Comparison of ENCODE assay signal across 16 mouse cellular contexts in genomic region chr1:51628137-51628793, GRCm38 (mm10).
DNase-seq lines count a peak whose midpoint lies in the region; ATAC-seq and TF ChIP-seq lines count a peak whose summit lies in the region.
"Had no signal": no experiment of that assay in that cellular context is flagged by ENCODE, and none has a peak within 500 bp of the region (broad histone marks: within the 10 kb centered on the region; RNA-seq: fewer than 3 reads in every experiment).

No protein-coding gene starts in this region.

- peak; percentile 18 for DNase-seq in layer of hippocampus, adult 11-12 months (ENCODE audit: low spot score)
- DNase-seq in layer of hippocampus, postnatal 10 days (ENCODE audit: low spot score in 2 of 2) = no peak
- DNase-seq in adipocyte (ENCODE audit: low spot score) = peak; percentile 29
- DNase-seq in brain, embryonic 14.5 days (ENCODE audit: low read depth) = peak; percentile 66
- DNase-seq in kidney, postnatal 10 days = no peak
- DNase-seq: adrenal gland, adult 2 months; cerebellum, adult 2 months; heart, adult 18-20 months; kidney, postnatal 25 days; thymus, adult 18-20 months had no signal

- TF ChIP-seq POLR2A in brain, embryonic 14.5 days (IDR thresholded peaks at IDR 0.05; ENCODE audit: borderline replicate concordance, extremely low read depth, insufficient read depth, insufficient read length, poor library complexity, severe bottlenecking) = no peak

- H3K4me3 ChIP-seq in midbrain, embryonic 15.5 days = no peak overlapping the region
- no peak overlapping the region for H3K4me3 ChIP-seq in kidney, embryonic 16.5 days (ENCODE audit: low read length)
- H3K4me3 ChIP-seq: hindbrain, embryonic 13.5 days; megakaryocyte, embryonic 14.5 days had no signal

- no peak overlapping the region for H3K4me2 ChIP-seq in midbrain, embryonic 15.5 days
- H3K4me2 ChIP-seq in kidney, embryonic 16.5 days (replicated peaks; ENCODE audit: low read depth, low read length) = no peak overlapping the region
- H3K4me2 ChIP-seq: hindbrain, embryonic 13.5 days had no signal

- WGBS in midbrain, embryonic 15.5 days = 36% methylated on average over 5 of the region's 5 CpGs
- 37% methylated on average over 5 of the region's 5 CpGs for WGBS in kidney, embryonic 16.5 days

- H3K4me1 ChIP-seq in midbrain, embryonic 15.5 days = 0 out of 2 replicates have a peak, but pooled peaks cover 5% of the 10 kb centered on the region
- peaks cover 7% of the 10 kb centered on the region; the same call in 1 of the 2 replicates for H3K4me1 ChIP-seq in kidney, embryonic 16.5 days (ENCODE audit: insufficient read depth, low read length)
- H3K4me1 ChIP-seq: hindbrain, embryonic 13.5 days; megakaryocyte, embryonic 14.5 days had no signal

- no peaks in the 10 kb centered on the region for H3K9me3 ChIP-seq in midbrain, embryonic 15.5 days
- H3K9me3 ChIP-seq in kidney, embryonic 16.5 days (ENCODE audit: low read length) = no peaks in the 10 kb centered on the region
- H3K9me3 ChIP-seq: G1E; hindbrain, embryonic 13.5 days; megakaryocyte, embryonic 14.5 days had no signal

- H3K9ac ChIP-seq in midbrain, embryonic 15.5 days = no peak overlapping the region
- no peak overlapping the region for H3K9ac ChIP-seq in kidney, embryonic 16.5 days (replicated peaks; ENCODE audit: low read length)
- H3K9ac ChIP-seq: hindbrain, embryonic 13.5 days had no signal

- H3K36me3 ChIP-seq in midbrain, embryonic 15.5 days (replicated peaks) = no peaks in the 10 kb centered on the region
- no peaks in the 10 kb centered on the region for H3K36me3 ChIP-seq in kidney, embryonic 16.5 days (ENCODE audit: insufficient read depth, low read length)
- H3K36me3 ChIP-seq: G1E; hindbrain, embryonic 13.5 days had no signal

- H3K27me3 ChIP-seq in midbrain, embryonic 15.5 days (replicated peaks) = no peaks in the 10 kb centered on the region
- H3K27me3 ChIP-seq in kidney, embryonic 16.5 days (ENCODE audit: insufficient read depth, low read length) = no peaks in the 10 kb centered on the region
- H3K27me3 ChIP-seq: hindbrain, embryonic 13.5 days had no signal

- H3K27ac ChIP-seq in midbrain, embryonic 15.5 days = no peak overlapping the region
- H3K27ac ChIP-seq in kidney, embryonic 16.5 days (ENCODE audit: low read length) = no peak overlapping the region
- H3K27ac ChIP-seq: hindbrain, embryonic 13.5 days had no signal

- 0 out of 2 replicates have a peak, but pooled peaks have one; percentile 51 for ATAC-seq in midbrain, embryonic 15.5 days (replicated peaks)
- ATAC-seq in kidney, embryonic 16.5 days (ENCODE audit: low FRiP score, low TSS enrichment) = no peak
- ATAC-seq: intestine, postnatal 0 days had no signal

- TF ChIP-seq CTCF in brain, embryonic 14.5 days (IDR thresholded peaks at IDR 0.05; ENCODE audit: borderline replicate concordance, extremely low read depth, insufficient read depth, insufficient read length) = no peak

Comparison
In these comparisons a context has a peak if more than half of its experiments do, and no peak if none do; other contexts are left out.
1. DNase-seq: peak in layer of hippocampus, adult 11-12 months (single experiment), adipocyte (single experiment) and brain, embryonic 14.5 days (single experiment); none in layer of hippocampus, postnatal 10 days (0 of 2) and kidney, postnatal 10 days (single experiment).